Mouse (Mus musculus): Measurements from ENCODE around the gene P3h2.

- TF ChIP-seq CTCF (IDR thresholded peaks at IDR 0.05; ENCODE audit: low read depth) (no peak), EP300 (optimal IDR thresholded peaks at IDR 0.05) (no peak)
Measured at GRCm38 (mm10) chr16:25956831-25957230, 148.8 kb downstream of the P3h2 start.
